Mouse (Mus musculus) spleen, adult 2 months (tissue): Measurements from ENCODE around the gene Elmo1. TPM values are rescaled to one million over a fixed set of nuclear protein-coding genes. Genes with fewer than 3 reads are reported as not detected.

ENCODE experiments used
- DNase-seq, 2 experiments: peaks; one replicate each; pipeline versions ENCODE4 v3.0.0 to v3.0.0-alpha.2; 2012 to 2021; ENCODE audit warnings: low spot score in 2 of 2, low read depth in 1 of 2
- H3K27ac ChIP-seq: fragments of 200-500 bp; 2 replicates; pipeline ENCODE4 v1.5.1; 2012; ENCODE audit warnings: low read length, inconsistent platforms; ENCODE audit not compliant: insufficient read depth
- H3K27me3 ChIP-seq: fragments of 200-500 bp; 2 replicates; pipeline ENCODE4 v1.6.1; 2012; ENCODE audit warnings: mild to moderate bottlenecking, moderate library complexity, low read length, inconsistent platforms; ENCODE audit not compliant: control insufficient read depth, insufficient read depth
- H3K36me3 ChIP-seq: fragments of 200-500 bp; 2 replicates; pipeline ENCODE4 v1.6.1; 2012; ENCODE audit warnings: mild to moderate bottlenecking, low read length, inconsistent platforms; ENCODE audit not compliant: control insufficient read depth, insufficient read depth
- H3K4me1 ChIP-seq: fragments of 200-500 bp; 2 replicates; pipeline ENCODE4 v1.6.1; 2011; ENCODE audit warnings: inconsistent platforms; ENCODE audit not compliant: control insufficient read depth, insufficient read depth, insufficient read length
- H3K4me3 ChIP-seq: fragments of 200-500 bp; 2 replicates; pipeline ENCODE4 v1.5.1; 2011; ENCODE audit warnings: mild to moderate bottlenecking, inconsistent platforms; ENCODE audit not compliant: insufficient read depth, insufficient read length; ENCODE audit errors: extremely low read depth
- CTCF ChIP-seq: fragments of 200-500 bp; IDR thresholded peaks from 2 replicates; pipeline ENCODE4 v1.5.1; 2011; ENCODE audit warnings: mild to moderate bottlenecking, inconsistent platforms; ENCODE audit not compliant: insufficient read depth, insufficient read length, insufficient replicate concordance; ENCODE audit errors: extremely low read depth
- POLR2A ChIP-seq: fragments of 200-500 bp; IDR thresholded peaks from 2 replicates; pipeline ENCODE4 v1.6.1; 2011; ENCODE audit warnings: low read depth, low read length, inconsistent platforms
- WGBS: fragments of 180-500 bp; shearing (Covaris S2); methylation state at CpG from one replicate; pipeline ENCODE4 v1.1.7; 2018; 5-methylcytosine and 5-hydroxymethylcytosine counted together
- polyA plus RNA-seq: library from polyadenylated mRNA; depleted of rRNA; stranded (reverse); fragments of >200 nt; gene quantifications from 2 replicates; pipeline ENCODE4 v1.2.3, GENCODE M21; 2012

Elmo1 gene
- polyA plus RNA-seq, 1 experiment = 33.3 TPM

DNA sequence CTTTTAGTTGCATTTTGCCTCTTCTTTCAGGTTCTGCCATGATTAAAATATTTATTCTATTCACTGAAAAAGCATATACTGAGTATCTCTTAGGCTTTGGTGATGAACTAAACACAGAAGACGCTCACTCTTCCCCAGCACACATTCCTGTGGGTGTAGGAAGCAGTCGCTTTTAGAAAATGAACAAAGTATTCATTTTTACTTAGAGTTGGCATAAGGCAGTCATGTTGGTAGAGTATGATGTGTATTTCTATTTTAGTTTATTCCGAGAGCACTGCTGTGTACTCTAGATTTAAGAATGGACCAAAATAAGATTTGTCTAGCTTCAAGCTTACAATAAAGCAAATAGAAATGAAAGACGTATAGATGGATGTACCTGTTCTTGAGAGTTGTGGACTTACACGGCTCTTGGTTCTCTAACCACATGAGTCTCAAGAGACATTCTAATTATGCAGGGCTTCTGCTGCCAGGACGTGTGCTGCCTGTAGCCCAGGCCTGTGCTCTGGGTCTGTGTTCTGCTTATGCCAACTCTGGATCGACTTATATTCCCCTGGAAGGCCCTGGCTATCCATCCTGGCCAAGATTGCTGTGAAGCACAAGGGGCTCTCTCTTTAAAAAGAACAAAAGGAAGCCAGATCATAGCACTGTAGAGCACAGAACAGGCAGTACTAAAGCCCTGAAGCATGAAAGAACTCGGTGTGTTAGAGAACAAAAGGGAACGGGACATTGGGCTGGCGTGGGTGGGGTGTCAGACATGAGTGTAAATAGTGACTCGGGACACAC, 137.7 kb downstream of the Elmo1 start:
- Histone ChIP-seq H3K36me3 (no peaks in the 10 kb centered on the region), H3K4me3 (peak overlapping the region; percentile 9; the same call in 1 of the 2 replicates), H3K27me3 (no peaks in the 10 kb centered on the region), H3K27ac (peak overlapping the region; percentile 89), H3K4me1 (peaks cover 10% of the 10 kb centered on the region; the same call in 1 of the 2 replicates)
- peak; percentile 36 to 54 for DNase-seq
- 48% methylated on average over 11 of the region's 11 CpGs for WGBS
- TF ChIP-seq POLR2A = no peak

DNA sequence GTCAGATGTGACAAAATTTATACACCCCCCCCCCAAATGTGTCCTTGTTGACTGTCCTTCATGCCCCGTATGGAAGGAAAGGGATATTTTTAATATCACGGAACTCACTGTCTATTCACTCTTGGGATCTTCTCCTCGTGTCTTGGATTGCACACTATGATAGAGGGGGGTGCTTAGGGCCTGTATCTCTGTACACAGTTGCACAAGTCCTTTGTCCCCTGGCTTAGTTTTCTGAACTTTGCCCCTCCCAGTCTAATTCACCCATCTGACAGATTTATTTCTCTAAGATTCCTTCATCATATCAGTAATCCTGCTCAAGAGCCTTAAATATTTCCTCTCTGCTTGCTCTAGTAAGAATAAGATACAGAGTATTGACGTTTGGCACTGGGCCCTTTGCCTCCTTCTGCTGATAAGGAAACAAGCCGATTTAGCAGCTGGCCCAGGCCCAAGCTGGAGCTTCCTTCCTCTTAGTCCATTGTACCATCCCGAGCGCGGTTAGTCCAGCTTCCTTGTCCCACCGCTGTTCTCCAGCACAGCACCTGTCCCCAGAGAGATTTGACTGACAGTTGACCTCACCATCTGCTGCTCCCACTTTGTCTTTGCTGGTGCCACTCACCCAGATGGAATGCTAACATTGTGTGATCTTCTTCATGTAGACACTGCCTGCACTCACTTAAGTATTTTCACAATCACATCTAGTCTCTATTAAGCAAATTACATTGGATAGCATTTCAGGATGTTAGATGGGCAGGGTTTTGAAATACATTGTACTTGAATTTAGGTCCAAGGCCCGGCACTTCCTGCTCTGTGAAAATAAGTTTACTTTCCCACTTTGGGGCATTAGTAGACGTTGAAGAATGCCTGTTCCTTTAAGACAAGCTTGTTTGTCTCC, 141.7 kb downstream of the Elmo1 start:
- Histone ChIP-seq H3K4me3 (no peak overlapping the region), H3K4me1 (peaks cover 10% of the 10 kb centered on the region; the same call in 1 of the 2 replicates), H3K27ac (no peak overlapping the region), H3K27me3 (no peaks in the 10 kb centered on the region), H3K36me3 (no peaks in the 10 kb centered on the region)
- WGBS = 40% methylated on average over 11 of the region's 11 CpGs
- DNase-seq = peak in 1 of 2 experiments; percentile 29
- no peak for TF ChIP-seq POLR2A
- no peak for TF ChIP-seq CTCF

DNA sequence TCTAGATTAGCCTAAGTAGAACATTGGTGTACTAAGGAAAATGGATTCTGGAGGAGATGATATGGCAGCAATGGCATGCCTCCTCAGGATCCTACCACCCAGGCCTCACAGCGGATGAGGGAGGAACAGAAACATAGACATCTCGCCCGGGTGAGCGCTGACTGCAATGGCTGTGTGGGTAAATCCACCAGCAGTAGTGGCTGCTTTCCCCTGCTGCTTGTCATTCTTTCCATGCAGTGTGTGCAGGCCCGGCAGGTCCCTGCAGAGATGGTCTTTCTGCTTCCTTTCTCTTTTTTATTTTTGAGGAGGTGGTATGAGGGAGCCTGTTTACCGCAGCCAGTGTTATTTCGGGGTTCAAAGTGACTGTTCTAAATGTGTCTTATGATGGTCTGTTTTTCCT, 143.3 kb downstream of the Elmo1 start:
- TF ChIP-seq POLR2A = no peak
- Histone ChIP-seq H3K27me3 (no peaks in the 10 kb centered on the region), H3K4me1 (peaks cover 11% of the 10 kb centered on the region; the same call in 1 of the 2 replicates), H3K4me3 (no peak overlapping the region), H3K36me3 (no peaks in the 10 kb centered on the region), H3K27ac (no peak overlapping the region)
- 68% methylated on average over 7 of the region's 7 CpGs for WGBS
- peak in 1 of 2 experiments; percentile 44 for DNase-seq

DNA sequence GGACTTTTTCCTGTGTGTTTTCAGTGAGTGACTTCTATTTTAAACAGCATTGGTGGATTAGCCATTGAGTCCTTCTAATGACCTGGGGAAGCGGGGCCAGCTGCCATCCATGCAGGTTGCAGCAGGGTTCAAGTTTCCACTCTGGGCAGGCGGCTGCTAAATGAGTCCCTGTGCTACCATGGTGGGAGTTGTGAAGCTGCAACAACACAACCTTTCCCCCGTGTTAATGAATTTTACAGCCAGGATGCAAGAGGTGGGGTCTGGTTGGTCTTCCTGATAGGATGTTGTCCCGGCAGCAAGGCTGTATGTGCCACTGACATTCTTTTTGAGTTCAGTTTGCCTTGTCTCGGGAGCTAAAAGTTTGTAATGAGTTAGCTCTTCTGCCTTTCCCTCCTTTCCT, 147.2 kb downstream of the Elmo1 start:
- WGBS = 76% methylated on average over 5 of the region's 5 CpGs

DNA sequence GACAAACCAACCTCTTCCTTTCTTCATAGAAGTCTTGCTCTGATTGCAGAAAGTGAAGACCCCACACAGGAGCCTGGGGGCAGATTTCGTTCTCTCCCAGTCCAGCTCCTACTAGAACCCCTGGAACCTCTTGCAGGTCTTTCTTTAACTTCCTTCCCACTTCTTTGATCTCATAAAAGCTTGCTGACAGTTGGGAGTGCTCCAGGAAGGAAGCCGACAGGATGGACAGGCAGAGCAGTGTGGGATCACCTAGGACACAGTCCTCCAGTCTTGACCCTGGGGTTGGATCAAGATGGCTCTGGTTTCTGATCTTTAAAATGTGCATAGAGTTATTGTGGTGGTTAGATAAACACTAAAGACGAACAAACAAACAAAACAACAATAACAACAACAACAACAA, 147.8 kb downstream of the Elmo1 start:
- no peaks in the 10 kb centered on the region for H3K27me3 ChIP-seq
- H3K4me3 ChIP-seq = no peak overlapping the region
- no peak for TF ChIP-seq CTCF
- no peak for TF ChIP-seq POLR2A
- H3K36me3 ChIP-seq = no peaks in the 10 kb centered on the region; the same call in 1 of the 2 replicates
- 82% methylated on average over 3 of the region's 3 CpGs for WGBS
- no peak overlapping the region for H3K27ac ChIP-seq
- peaks cover 6% of the 10 kb centered on the region; the same call in 1 of the 2 replicates for H3K4me1 ChIP-seq
- DNase-seq = no peak

More for the DNA sequence above, 147.2 kb downstream of the Elmo1 start:
- Histone ChIP-seq H3K27ac (no peak overlapping the region), H3K36me3 (no peaks in the 10 kb centered on the region; the same call in 1 of the 2 replicates), H3K4me1 (peaks cover 6% of the 10 kb centered on the region; the same call in 1 of the 2 replicates), H3K4me3 (no peak overlapping the region), H3K27me3 (no peaks in the 10 kb centered on the region)
- TF ChIP-seq CTCF (no peak), POLR2A (no peak)
- DNase-seq = no peak

DNA sequence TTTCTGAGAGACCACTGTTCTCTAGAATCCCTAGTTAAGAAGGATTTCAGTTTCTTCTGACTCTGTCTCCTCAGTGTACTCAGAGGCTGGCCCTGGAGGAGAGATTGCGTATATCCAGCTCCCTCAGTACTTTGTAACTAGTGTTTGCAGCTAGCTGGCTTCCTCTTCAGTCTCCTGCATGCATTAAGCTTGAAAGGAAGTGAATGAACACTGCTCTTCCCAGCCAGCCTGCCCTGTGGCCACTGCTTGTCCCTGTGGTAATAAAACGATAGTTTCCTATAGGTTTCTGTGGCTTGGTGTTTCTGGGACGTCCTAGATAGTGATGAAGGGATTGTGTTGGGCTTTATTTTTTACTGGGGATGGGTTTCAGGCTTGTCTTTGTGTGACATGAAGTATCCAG, 148.3 kb downstream of the Elmo1 start:
- Histone ChIP-seq H3K27me3 (no peaks in the 10 kb centered on the region), H3K4me1 (0 out of 2 replicates have a peak, but pooled peaks cover 4% of the 10 kb centered on the region), H3K36me3 (no peaks in the 10 kb centered on the region; the same call in 1 of the 2 replicates), H3K27ac (no peak overlapping the region), H3K4me3 (no peak overlapping the region)
- DNase-seq = no peak
- 54% methylated on average over 3 of the region's 3 CpGs for WGBS
- TF ChIP-seq POLR2A (no peak), CTCF (no peak)
